Mouse (Mus musculus) hindbrain, embryonic 15.5 days (tissue): ENCODE measurements around the gene Rinl. TPM values are rescaled to one million over a fixed set of nuclear protein-coding genes. Genes with fewer than 3 reads are reported as not detected.

Experiments
- ATAC-seq: fragments of 200-750 bp; cut with Nextera tagmentation; 2 replicates; pipeline ENCODE4 v1.8.0; 2017; ENCODE audit warnings: low read depth, moderate number of reproducible peaks, moderate TSS enrichment; ENCODE audit not compliant: low FRiP score
- H3K27ac ChIP-seq: fragments of 300-500 bp; sonication (generic); replicated peaks from 2 replicates; pipeline ENCODE4 v1.5.1; 2015; ENCODE audit warnings: mild to moderate bottlenecking, inconsistent platforms
- H3K27me3 ChIP-seq: fragments of 300-500 bp; sonication (generic); 2 replicates; pipeline ENCODE4 v1.6.1; 2015; ENCODE audit warnings: control low read depth, inconsistent platforms
- H3K36me3 ChIP-seq: fragments of 300-500 bp; sonication (generic); 2 replicates; pipeline ENCODE4 v1.6.1; 2015; ENCODE audit warnings: control low read depth, inconsistent platforms
- H3K4me1 ChIP-seq: fragments of 300-500 bp; sonication (generic); replicated peaks from 2 replicates; pipeline ENCODE4 v1.6.1; 2015; ENCODE audit warnings: control low read depth, inconsistent platforms
- H3K4me2 ChIP-seq: fragments of 300-500 bp; sonication (generic); 2 replicates; pipeline ENCODE4 v1.6.1; 2015; ENCODE audit warnings: moderate library complexity, mild to moderate bottlenecking, inconsistent platforms
- H3K4me3 ChIP-seq: fragments of 300-500 bp; sonication (generic); 2 replicates; pipeline ENCODE4 v1.5.1; 2015; ENCODE audit warnings: mild to moderate bottlenecking, inconsistent platforms
- H3K9ac ChIP-seq: fragments of 300-500 bp; sonication (generic); 2 replicates; pipeline ENCODE4 v1.6.1; 2015; ENCODE audit warnings: inconsistent platforms
- H3K9me3 ChIP-seq: fragments of 300-500 bp; sonication (generic); 2 replicates; pipeline ENCODE4 v1.6.1; 2016; ENCODE audit warnings: control low read depth, inconsistent platforms
- WGBS: fragments of 180-500 bp; shearing (Covaris S2); methylation state at CpG from one replicate; pipeline ENCODE4 v1.1.7; 2015; 5-methylcytosine and 5-hydroxymethylcytosine counted together
- polyA plus RNA-seq: library from polyadenylated mRNA; unstranded; fragments of >200 nt; fragmentation: Nextera tagmentation; extraction: Ambion mirVana; gene quantifications from 2 replicates; pipeline ENCODE4 v1.2.1, GENCODE M21; 2015

Gene Rinl
- polyA plus RNA-seq: 2.6 and 2.7 TPM in 2 replicates

DNA sequence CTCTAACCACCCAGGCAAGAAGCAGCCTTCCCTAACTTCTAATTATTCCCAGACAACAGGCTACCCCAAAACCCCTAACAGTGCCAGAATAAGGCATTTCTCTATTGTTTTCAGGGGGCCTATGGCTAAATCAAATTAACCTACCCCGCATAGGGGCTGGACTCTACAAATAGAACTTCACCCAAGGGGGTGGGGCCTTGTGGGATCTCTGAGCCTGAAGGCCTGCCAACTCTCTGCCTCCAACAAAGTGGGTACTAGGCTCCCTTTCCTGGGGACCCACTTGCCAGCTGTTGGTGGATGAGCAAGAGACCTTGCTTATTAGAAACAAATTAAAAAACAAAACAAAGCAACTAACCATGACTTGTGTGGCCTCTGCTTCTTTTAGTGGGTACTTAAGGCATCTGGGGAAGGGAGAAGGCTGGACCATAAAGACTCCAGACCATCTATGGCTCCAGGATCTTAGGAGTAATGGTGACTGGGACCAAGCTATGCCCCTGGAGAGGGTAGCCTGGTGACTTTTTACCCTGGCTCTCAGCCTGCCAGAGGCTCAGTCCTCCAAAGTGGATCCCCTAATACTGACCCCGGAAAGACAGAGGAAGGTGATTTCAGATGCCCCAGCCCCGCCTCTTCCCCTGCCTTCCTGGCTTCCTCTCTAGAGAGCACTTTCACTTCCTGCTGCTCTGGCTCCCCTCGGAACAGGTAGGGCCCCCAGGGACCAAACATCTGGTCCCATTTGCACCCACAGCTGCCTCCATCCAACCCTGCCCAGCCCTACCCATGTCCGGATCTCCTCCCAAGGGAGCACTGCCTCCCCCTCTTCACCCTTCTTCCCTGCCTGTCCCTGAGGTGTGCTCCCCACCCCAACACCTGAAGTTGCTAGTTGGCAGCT lies at the start of gene Rinl:
Gene Rinl (plus strand): TSS at position 663 of the 889 bp plus-strand sequence.
- Histone ChIP-seq H3K36me3 (peaks cover 20% of the 10 kb centered on the region; the same call in 1 of the 2 replicates), H3K4me1 (no peaks in the 10 kb centered on the region), H3K9me3 (no peaks in the 10 kb centered on the region), H3K4me3 (no peak within 1 kb of the TSS), H3K9ac (no peak within 1 kb of the TSS), H3K27me3 (no peaks in the 10 kb centered on the region), H3K4me2 (no peak within 1 kb of the TSS), H3K27ac (no peak within 1 kb of the TSS)
- ATAC-seq: no peak
- WGBS: 73% methylated on average over 4 of the region's 5 CpGs

DNA sequence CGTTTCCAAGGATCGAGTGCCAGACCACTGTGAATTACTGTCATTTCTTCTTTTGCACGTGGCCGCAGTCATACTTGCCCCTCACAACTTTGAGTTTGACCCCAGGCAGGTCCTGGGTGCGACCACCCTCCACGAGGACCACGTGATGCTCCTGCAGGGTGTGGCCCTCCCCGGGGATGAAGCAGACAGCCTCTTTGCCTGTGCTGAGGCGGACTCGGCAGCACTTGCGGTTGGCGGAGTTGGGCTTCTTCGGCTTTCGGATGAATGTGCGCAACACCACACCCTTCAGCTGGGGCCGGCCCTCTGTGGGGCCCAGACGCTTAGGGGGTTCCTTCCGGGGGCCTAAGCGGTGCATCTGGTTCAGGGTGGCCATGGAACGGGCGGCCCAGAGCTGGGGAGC lies 48.9 kb upstream of the Rinl start:
- H3K36me3 ChIP-seq: peaks cover 15% of the 10 kb centered on the region; the same call in 1 of the 2 replicates
- no peaks in the 10 kb centered on the region for H3K9me3 ChIP-seq
- 94% methylated on average over 21 of the region's 21 CpGs for WGBS
- H3K4me1 ChIP-seq: peaks cover 19% of the 10 kb centered on the region
- ATAC-seq: no peak
- H3K27ac ChIP-seq: no peak overlapping the region
- no peaks in the 10 kb centered on the region for H3K27me3 ChIP-seq
- H3K4me2 ChIP-seq: no peak overlapping the region
- no peak overlapping the region for H3K9ac ChIP-seq
- H3K4me3 ChIP-seq: no peak overlapping the region

DNA sequence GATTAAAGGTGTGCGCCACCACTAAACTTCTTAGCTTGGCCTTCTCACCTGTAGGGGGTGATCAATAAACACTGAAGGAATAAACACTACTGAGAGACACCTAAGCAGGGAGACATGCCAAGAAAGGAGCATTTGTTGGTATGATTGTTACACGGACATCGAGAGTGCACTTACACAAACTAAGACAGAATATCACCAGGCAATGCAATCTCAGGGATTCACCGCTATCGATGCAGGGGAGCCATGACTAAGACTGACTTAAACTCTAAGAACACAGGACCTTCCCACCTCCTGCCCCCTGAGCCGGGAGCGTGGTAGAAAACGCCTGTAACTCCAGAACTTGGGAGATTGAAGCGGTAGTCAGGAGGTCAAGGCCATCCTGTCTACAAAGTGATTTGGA lies 47.8 kb upstream of the Rinl start:
- Histone ChIP-seq H3K4me1 (peaks cover 19% of the 10 kb centered on the region), H3K27ac (peak overlapping the region; percentile 71), H3K9ac (peak overlapping the region; percentile 85), H3K4me3 (peak overlapping the region; percentile 53), H3K4me2 (peak overlapping the region; percentile 83), H3K27me3 (no peaks in the 10 kb centered on the region), H3K9me3 (no peaks in the 10 kb centered on the region), H3K36me3 (peaks cover 15% of the 10 kb centered on the region; the same call in 1 of the 2 replicates)
- ATAC-seq: no peak
- WGBS: 46% methylated on average over 9 of the region's 9 CpGs

DNA sequence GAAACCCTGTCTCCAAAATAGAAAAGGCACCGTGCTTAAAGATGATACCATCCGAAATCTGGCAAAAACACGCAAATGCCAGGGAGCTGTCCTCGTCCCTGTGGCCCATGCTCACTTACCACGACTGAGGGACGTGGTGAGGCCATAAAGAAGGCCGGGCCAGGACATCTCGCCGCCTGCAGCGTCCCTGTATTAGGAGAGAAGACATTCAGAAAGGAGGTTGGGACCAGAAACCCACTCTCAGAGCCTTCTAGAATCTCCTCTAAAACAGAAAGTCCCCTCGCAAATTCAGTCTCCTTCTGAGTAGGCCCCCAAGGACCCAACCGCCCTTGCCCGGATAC lies 47.4 kb upstream of the Rinl start:
- H3K9me3 ChIP-seq: no peaks in the 10 kb centered on the region
- peak; percentile 31 for ATAC-seq
- no peaks in the 10 kb centered on the region for H3K27me3 ChIP-seq
- H3K4me3 ChIP-seq: peak overlapping the region; percentile 53
- peak overlapping the region; percentile 71 for H3K27ac ChIP-seq
- peak overlapping the region; percentile 85 for H3K9ac ChIP-seq
- H3K4me1 ChIP-seq: peaks cover 19% of the 10 kb centered on the region
- H3K36me3 ChIP-seq: peaks cover 15% of the 10 kb centered on the region; the same call in 1 of the 2 replicates
- H3K4me2 ChIP-seq: peak overlapping the region; percentile 83
- WGBS: 1% methylated on average over 13 of the region's 13 CpGs

DNA sequence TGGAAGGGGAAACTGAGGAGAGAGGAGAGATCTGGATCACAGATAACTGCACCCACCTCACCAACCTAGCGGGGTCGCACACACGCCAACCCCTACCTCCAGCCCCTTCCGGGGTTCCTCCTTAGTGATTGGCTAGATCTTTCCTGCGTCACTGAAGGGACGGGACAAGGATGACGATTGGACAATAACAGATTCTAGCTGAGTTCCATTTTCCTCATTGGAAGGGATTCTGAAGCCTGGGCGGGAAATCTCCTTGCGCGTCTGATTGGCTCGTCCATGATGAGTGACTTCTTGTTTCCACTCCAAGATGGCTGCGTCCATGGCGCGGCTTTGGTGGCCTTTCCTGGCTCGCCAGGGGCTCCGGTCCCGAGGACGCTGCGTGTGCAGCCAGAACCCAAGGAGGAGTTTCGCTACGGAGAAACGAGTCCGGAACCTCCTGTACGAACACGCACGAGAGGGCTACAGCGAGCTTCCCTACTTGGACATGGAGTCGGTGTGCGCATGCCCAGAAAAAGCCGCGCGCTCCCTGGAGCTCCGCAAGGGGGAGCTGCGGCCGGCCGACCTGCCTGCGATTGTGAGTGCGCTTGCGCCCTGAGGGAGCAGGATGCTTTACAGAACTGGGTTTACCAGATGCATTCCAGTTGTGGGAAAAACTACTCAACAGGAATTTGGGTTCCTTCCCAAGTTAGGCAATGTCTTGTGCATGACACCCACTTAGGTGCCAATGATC lies 46.9 kb upstream of the Rinl start, which contains the start of the genes Mrps12 and Sars2:
Gene Mrps12 (minus strand): TSS at position 112 of the 730 bp plus-strand sequence.
Gene Sars2 (plus strand): TSS at position 284 of the 730 bp plus-strand sequence.
- H3K9ac ChIP-seq: peak within 1 kb of the TSS; percentile 85
- under 1% methylated on average over 39 of the region's 39 CpGs for WGBS
- H3K27me3 ChIP-seq: no peaks in the 10 kb centered on the region
- H3K4me1 ChIP-seq: peaks cover 19% of the 10 kb centered on the region
- ATAC-seq: peak; percentile 98
- H3K36me3 ChIP-seq: peaks cover 14% of the 10 kb centered on the region; the same call in 1 of the 2 replicates
- no peaks in the 10 kb centered on the region for H3K9me3 ChIP-seq
- peak within 1 kb of the TSS; percentile 53 for H3K4me3 ChIP-seq
- H3K27ac ChIP-seq: peak within 1 kb of the TSS; percentile 85
- peak within 1 kb of the TSS; percentile 83 for H3K4me2 ChIP-seq

DNA sequence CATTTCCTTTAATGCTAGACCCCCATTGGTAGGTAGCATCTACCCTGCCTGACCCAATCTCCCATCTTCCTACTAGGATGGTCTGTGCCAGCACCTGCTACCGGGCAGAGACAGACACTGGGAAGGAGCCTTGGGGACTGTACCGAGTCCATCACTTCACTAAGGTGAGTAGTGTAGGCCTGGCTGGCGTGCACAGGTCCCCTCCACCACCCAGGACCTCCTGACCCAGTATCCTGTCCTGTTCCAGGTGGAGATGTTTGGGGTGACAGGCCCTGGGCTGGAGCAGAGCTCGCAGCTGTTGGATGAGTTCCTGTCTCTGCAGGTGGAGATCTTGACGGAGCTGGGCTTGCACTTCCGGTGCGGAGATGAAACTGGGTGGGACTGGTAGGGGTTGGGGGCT lies 38.8 kb upstream of the Rinl start:
- no peak overlapping the region for H3K4me2 ChIP-seq

DNA sequence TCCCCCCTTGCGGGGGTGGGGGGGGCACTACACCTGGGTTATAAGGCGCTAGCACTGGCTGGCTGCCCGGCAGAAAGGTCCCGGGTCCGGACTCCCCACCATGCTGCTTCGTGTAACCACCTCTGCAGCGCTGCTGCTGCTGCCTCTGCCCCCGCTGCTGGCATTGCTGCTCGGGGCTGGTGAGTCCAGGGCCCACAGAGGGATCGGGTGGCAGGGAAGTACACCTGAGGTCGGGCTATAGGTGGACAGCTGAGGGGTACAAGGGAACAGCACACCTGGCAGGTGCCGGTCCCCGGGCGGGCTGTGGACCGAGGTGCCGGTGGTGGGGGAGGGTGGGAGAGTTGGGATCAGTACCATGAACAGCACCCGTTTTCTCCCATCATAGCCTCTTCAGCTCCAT lies 32.7 kb upstream of the Rinl start, which contains the start of gene Ccer2:
Gene Ccer2 (plus strand): TSS at position 96 of the 400 bp plus-strand sequence.
- peaks cover 23% of the 10 kb centered on the region for H3K36me3 ChIP-seq
- WGBS: 4% methylated on average over 17 of the region's 17 CpGs

More for the DNA sequence above, 38.8 kb upstream of the Rinl start:
- Histone ChIP-seq H3K9ac (no peak overlapping the region), H3K9me3 (no peaks in the 10 kb centered on the region), H3K27ac (no peak overlapping the region), H3K4me1 (no peaks in the 10 kb centered on the region), H3K36me3 (no peaks in the 10 kb centered on the region), H3K27me3 (no peaks in the 10 kb centered on the region), H3K4me3 (no peak overlapping the region)
- no peak for ATAC-seq
- 92% methylated on average over 7 of the region's 7 CpGs for WGBS

DNA sequence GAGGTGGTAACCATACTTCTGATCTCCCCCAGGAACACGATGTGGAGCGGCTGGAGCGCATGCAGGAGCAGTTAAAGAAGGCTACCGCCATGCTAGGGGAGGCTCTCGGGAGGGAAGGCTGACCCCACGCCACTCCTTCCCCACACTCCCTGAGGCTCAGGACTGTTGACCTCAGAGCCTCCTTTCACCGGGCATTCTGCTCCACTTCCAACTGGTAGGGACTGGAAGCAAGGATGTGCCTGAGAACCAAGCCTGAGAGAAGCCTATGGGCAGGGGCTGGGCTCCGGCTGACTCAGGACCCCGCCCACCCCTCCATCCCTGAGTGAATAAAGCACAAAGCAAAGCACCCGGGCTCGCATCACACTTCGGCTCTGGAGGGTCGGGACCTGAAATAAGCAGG lies 30.1 kb upstream of the Rinl start:
- 79% methylated on average over 13 of the region's 13 CpGs for WGBS
- H3K4me1 ChIP-seq: peaks cover 7% of the 10 kb centered on the region
- H3K9me3 ChIP-seq: no peaks in the 10 kb centered on the region
- H3K9ac ChIP-seq: no peak overlapping the region
- no peak overlapping the region for H3K27ac ChIP-seq
- H3K4me2 ChIP-seq: no peak overlapping the region
- H3K27me3 ChIP-seq: 0 out of 2 replicates have a peak, but pooled peaks cover 8% of the 10 kb centered on the region
- no peak overlapping the region for H3K4me3 ChIP-seq
- peaks cover 32% of the 10 kb centered on the region for H3K36me3 ChIP-seq
- no peak for ATAC-seq

More for the DNA sequence above, 32.7 kb upstream of the Rinl start, which contains the start of gene Ccer2:
- no peaks in the 10 kb centered on the region for H3K9me3 ChIP-seq
- no peak within 1 kb of the TSS for H3K27ac ChIP-seq
- ATAC-seq: 0 out of 2 replicates have a peak, but pooled peaks have one; percentile 31
- no peak within 1 kb of the TSS for H3K9ac ChIP-seq
- peaks cover 7% of the 10 kb centered on the region for H3K4me1 ChIP-seq
- H3K4me2 ChIP-seq: peak within 1 kb of the TSS; percentile 51
- H3K4me3 ChIP-seq: peak within 1 kb of the TSS; percentile 24
- 0 out of 2 replicates have a peak, but pooled peaks cover 8% of the 10 kb centered on the region for H3K27me3 ChIP-seq

DNA sequence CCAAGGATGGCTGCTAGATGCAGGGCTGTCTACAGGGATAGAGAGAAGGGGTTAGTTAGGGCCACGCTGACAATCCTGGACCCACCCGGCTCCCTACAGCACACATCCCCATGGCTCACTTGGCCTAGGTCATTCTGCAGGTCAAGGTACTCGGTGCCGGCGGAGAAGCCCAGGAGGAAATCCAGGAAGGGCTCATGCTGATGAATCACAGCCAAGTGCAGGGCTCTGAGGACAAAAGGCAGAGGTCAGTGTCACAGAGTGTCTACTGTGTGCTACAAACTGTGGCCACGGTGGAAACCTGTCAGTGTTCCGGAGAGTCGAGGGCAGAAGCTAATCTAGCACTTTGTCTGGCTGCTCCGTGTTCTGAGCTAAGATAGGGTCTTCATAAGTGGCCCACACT lies 26.9 kb upstream of the Rinl start:
- no peak for ATAC-seq
- peaks cover 32% of the 10 kb centered on the region for H3K36me3 ChIP-seq
- H3K27me3 ChIP-seq: no peaks in the 10 kb centered on the region
- WGBS: 97% methylated on average over 9 of the region's 9 CpGs
- H3K9me3 ChIP-seq: no peaks in the 10 kb centered on the region
- no peak overlapping the region for H3K4me3 ChIP-seq
- peaks cover 15% of the 10 kb centered on the region for H3K4me1 ChIP-seq
- H3K27ac ChIP-seq: no peak overlapping the region
- H3K9ac ChIP-seq: no peak overlapping the region
- no peak overlapping the region for H3K4me2 ChIP-seq

DNA sequence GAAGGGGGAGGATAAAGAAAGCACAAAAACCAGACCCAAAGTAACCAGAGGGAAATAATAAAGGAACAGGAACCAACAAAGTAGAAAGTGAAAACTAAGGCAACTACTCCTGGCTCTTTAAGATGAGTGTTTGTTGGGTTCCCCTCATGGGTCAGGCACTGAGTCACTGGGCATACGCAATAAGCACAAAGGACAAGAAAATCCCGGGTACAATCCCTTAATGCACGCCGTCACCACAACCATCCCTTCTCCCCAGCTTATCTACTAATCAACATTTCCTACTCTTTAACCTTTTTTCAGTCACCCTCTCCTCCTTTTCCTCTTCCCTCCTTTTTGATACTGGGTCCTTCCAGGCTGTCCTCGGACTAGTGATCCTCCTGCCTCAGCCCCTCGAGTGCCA lies 23.6 kb upstream of the Rinl start:
- Histone ChIP-seq H3K4me3 (peak overlapping the region; percentile 58), H3K4me2 (peak overlapping the region; percentile 66), H3K27me3 (no peaks in the 10 kb centered on the region), H3K27ac (no peak overlapping the region), H3K9ac (peak overlapping the region; percentile 64; the same call in 1 of the 2 replicates), H3K9me3 (no peaks in the 10 kb centered on the region), H3K36me3 (peaks cover 17% of the 10 kb centered on the region), H3K4me1 (peaks cover 30% of the 10 kb centered on the region)
- 87% methylated on average over 6 of the region's 6 CpGs for WGBS
- ATAC-seq: no peak

DNA sequence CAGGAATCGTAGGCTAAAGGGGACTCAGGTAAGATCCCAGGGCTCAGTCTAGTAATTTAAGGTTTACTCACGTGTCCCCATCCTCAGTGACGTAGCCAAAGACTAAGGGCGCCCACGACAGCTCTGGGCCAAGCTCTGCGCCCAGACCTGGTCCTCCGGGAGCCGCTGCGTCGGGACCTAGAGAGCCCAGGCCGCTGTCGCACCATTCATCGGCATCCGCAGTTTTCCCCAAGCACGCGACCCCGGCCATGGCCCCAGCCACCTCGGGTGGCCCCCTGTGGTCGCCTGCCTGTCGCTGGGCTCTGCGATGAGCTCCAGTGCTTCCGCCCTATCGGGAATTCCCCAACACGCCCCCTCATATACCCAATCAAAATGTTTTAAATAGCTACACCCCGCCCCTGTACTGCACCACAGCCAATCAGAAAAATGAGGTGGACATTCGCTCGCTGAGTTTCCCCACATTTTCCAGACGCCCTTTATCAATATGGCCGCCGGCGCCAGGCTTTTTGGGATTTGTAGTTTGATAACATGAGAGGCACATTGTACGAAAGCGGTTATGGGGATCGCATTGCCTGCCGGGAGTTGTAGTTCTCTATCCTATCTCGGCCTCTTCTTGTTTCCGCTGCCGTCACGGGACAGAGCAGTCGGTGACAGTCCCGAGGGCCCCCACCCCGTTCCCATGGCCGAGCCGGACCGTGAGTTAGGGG lies 22.4 kb upstream of the Rinl start, which contains the start of gene Sirt2:
Gene Sirt2 (plus strand): TSS at position 563 of the 707 bp plus-strand sequence.
- no peaks in the 10 kb centered on the region for H3K9me3 ChIP-seq
- H3K4me2 ChIP-seq: peak within 1 kb of the TSS; percentile 68
- H3K27ac ChIP-seq: peak within 1 kb of the TSS; percentile 30
- H3K36me3 ChIP-seq: peaks cover 7% of the 10 kb centered on the region; the same call in 1 of the 2 replicates
- under 1% methylated on average over 45 of the region's 45 CpGs for WGBS
- H3K9ac ChIP-seq: peak within 1 kb of the TSS; percentile 64
- peaks cover 30% of the 10 kb centered on the region for H3K4me1 ChIP-seq
- H3K4me3 ChIP-seq: peak within 1 kb of the TSS; percentile 58
- H3K27me3 ChIP-seq: no peaks in the 10 kb centered on the region
- peak; percentile 99 for ATAC-seq
